Mouse (Mus musculus) brain, embryonic 14.5 days (tissue): ENCODE data around the gene Ppp4r3a.

Experiments used
- CTCF ChIP-seq: fragments of 200-500 bp; IDR thresholded peaks from 2 replicates; pipeline ENCODE4 v1.5.1; 2012; ENCODE audit warnings: inconsistent platforms, mild to moderate bottlenecking, moderate library complexity, borderline replicate concordance; ENCODE audit not compliant: insufficient read depth, insufficient read length; ENCODE audit errors: extremely low read depth
- POLR2A ChIP-seq: fragments of 200-500 bp; IDR thresholded peaks from 2 replicates; pipeline ENCODE4 v1.6.1; 2012; ENCODE audit warnings: mild to moderate bottlenecking, inconsistent platforms, borderline replicate concordance; ENCODE audit not compliant: poor library complexity, insufficient read depth, insufficient read length, severe bottlenecking; ENCODE audit errors: extremely low read depth

GRCm38 (mm10) chr12:101084237-101084636 is 735 bp upstream of the Ppp4r3a start:
- TF ChIP-seq POLR2A (no peak), CTCF (no peak)
